Mouse (Mus musculus): ENCODE data around the gene Rnf187. TPM values are rescaled to one million over a fixed set of nuclear protein-coding genes. Genes with fewer than 3 reads are reported as not detected.

Rnf187 gene
- polyA plus RNA-seq, 1 experiment from 2014 or later: 626 TPM

GRCm38 (mm10) chr11:58929641-58930040, 9.1 kb downstream of the Rnf187 start:
- Histone ChIP-seq H3K4me3 (no peak overlapping the region), H3K36me3 (replicated peaks) (peaks cover 36% of the 10 kb centered on the region), H3K27ac (no peak overlapping the region), H3K9me3 (no peaks in the 10 kb centered on the region), H3K9ac (no peak overlapping the region), H3K4me2 (no peak overlapping the region), H3K27me3 (replicated peaks) (no peaks in the 10 kb centered on the region), H3K4me1 (peaks cover 4% of the 10 kb centered on the region; the same call in 1 of the 2 replicates)
- 70% methylated on average over 3 of the region's 3 CpGs for WGBS
- no peak for ATAC-seq (replicated peaks)

GRCm38 (mm10) chr11:58929055-58929454, 9.7 kb downstream of the Rnf187 start:
- 69% methylated on average over 4 of the region's 4 CpGs for WGBS
- Histone ChIP-seq H3K36me3 (replicated peaks) (peaks cover 32% of the 10 kb centered on the region), H3K4me2 (no peak overlapping the region), H3K4me3 (no peak overlapping the region), H3K27me3 (replicated peaks) (no peaks in the 10 kb centered on the region), H3K9me3 (no peaks in the 10 kb centered on the region), H3K27ac (no peak overlapping the region), H3K9ac (no peak overlapping the region), H3K4me1 (peaks cover 4% of the 10 kb centered on the region; the same call in 1 of the 2 replicates)
- no peak for ATAC-seq (replicated peaks)

- H3K4me2 ChIP-seq: peak overlapping the region; percentile 30
- no peaks in the 10 kb centered on the region for H3K9me3 ChIP-seq
- H3K27ac ChIP-seq: peak overlapping the region; percentile 49
- no peak overlapping the region for H3K9ac ChIP-seq
- H3K4me1 ChIP-seq: peaks cover 4% of the 10 kb centered on the region; the same call in 1 of the 2 replicates
- H3K36me3 ChIP-seq (replicated peaks): peaks cover 22% of the 10 kb centered on the region
- peak; percentile 74 for ATAC-seq (replicated peaks)
- WGBS: 33% methylated on average over 20 of the region's 20 CpGs
- H3K4me3 ChIP-seq: 0 out of 2 replicates have a peak overlapping the region, but pooled peaks have one; percentile 3
- H3K27me3 ChIP-seq (replicated peaks): no peaks in the 10 kb centered on the region
These were observed 10.7 kb downstream of the Rnf187 start for GRCm38 (mm10) chr11:58927790-58928651.

- no peaks in the 10 kb centered on the region for H3K27me3 ChIP-seq (replicated peaks)
- H3K9me3 ChIP-seq: no peaks in the 10 kb centered on the region
- no peak overlapping the region for H3K27ac ChIP-seq
- WGBS: 83% methylated on average over 2 of the region's 2 CpGs
- no peak overlapping the region for H3K9ac ChIP-seq
- ATAC-seq (replicated peaks): no peak
- H3K4me1 ChIP-seq: peaks cover 4% of the 10 kb centered on the region; the same call in 1 of the 2 replicates
- H3K4me2 ChIP-seq: no peak overlapping the region
- H3K4me3 ChIP-seq: no peak overlapping the region
- peaks cover 12% of the 10 kb centered on the region for H3K36me3 ChIP-seq (replicated peaks)
These were observed 11.7 kb downstream of the Rnf187 start for GRCm38 (mm10) chr11:58927053-58927452.

GRCm38 (mm10) chr11:58926651-58927050, 12.1 kb downstream of the Rnf187 start:
- Histone ChIP-seq H3K36me3 (replicated peaks) (peaks cover 8% of the 10 kb centered on the region), H3K9me3 (no peaks in the 10 kb centered on the region), H3K4me2 (no peak overlapping the region), H3K4me3 (no peak overlapping the region), H3K4me1 (peaks cover 4% of the 10 kb centered on the region; the same call in 1 of the 2 replicates), H3K27ac (no peak overlapping the region), H3K9ac (no peak overlapping the region), H3K27me3 (replicated peaks) (no peaks in the 10 kb centered on the region)
- no peak for ATAC-seq (replicated peaks)
- WGBS: 91% methylated on average over 2 of the region's 3 CpGs

- Histone ChIP-seq H3K36me3 (replicated peaks) (no peaks in the 10 kb centered on the region), H3K4me3 (no peak overlapping the region), H3K9ac (no peak overlapping the region), H3K4me1 (no peaks in the 10 kb centered on the region), H3K4me2 (no peak overlapping the region), H3K9me3 (no peaks in the 10 kb centered on the region), H3K27me3 (replicated peaks) (0 out of 2 replicates have a peak, but pooled peaks cover 3% of the 10 kb centered on the region), H3K27ac (no peak overlapping the region)
- no peak for ATAC-seq (replicated peaks)
- 80% methylated on average over 9 of the region's 9 CpGs for WGBS
These were observed 16.3 kb downstream of the Rnf187 start for GRCm38 (mm10) chr11:58922420-58922819.

GRCm38 (mm10) chr11:58918759-58919158, 20.0 kb downstream of the Rnf187 start:
- H3K4me2 ChIP-seq: no peak overlapping the region
- H3K27me3 ChIP-seq (replicated peaks): 0 out of 2 replicates have a peak, but pooled peaks cover 3% of the 10 kb centered on the region
- H3K27ac ChIP-seq: no peak overlapping the region
- no peak overlapping the region for H3K9ac ChIP-seq
- H3K9me3 ChIP-seq: no peaks in the 10 kb centered on the region
- peaks cover 11% of the 10 kb centered on the region for H3K4me1 ChIP-seq
- H3K4me3 ChIP-seq: no peak overlapping the region
- WGBS: 79% methylated on average over 5 of the region's 5 CpGs
- H3K36me3 ChIP-seq (replicated peaks): no peaks in the 10 kb centered on the region
- ATAC-seq (replicated peaks): no peak

- Histone ChIP-seq H3K27ac (no peak within 1 kb of the TSS), H3K36me3 (replicated peaks) (no peaks in the 10 kb centered on the region), H3K4me1 (peaks cover 11% of the 10 kb centered on the region), H3K9me3 (no peaks in the 10 kb centered on the region), H3K27me3 (replicated peaks) (0 out of 2 replicates have a peak, but pooled peaks cover 3% of the 10 kb centered on the region), H3K9ac (no peak within 1 kb of the TSS), H3K4me2 (no peak within 1 kb of the TSS), H3K4me3 (no peak within 1 kb of the TSS)
- ATAC-seq (replicated peaks): no peak
- 86% methylated on average over 12 of the region's 12 CpGs for WGBS
These were observed 20.9 kb downstream of the Rnf187 start, which contains the start of gene Btnl10 for GRCm38 (mm10) chr11:58917745-58918366. Gene Btnl10 (plus strand): TSS chr11:58917908.

- Histone ChIP-seq H3K4me3 (no peak overlapping the region), H3K27ac (no peak overlapping the region), H3K36me3 (replicated peaks) (no peaks in the 10 kb centered on the region), H3K4me2 (no peak overlapping the region), H3K4me1 (peaks cover 11% of the 10 kb centered on the region), H3K9me3 (no peaks in the 10 kb centered on the region), H3K9ac (no peak overlapping the region), H3K27me3 (replicated peaks) (0 out of 2 replicates have a peak, but pooled peaks cover 3% of the 10 kb centered on the region)
- no peak for ATAC-seq (replicated peaks)
- WGBS: 56% methylated on average over 14 of the region's 14 CpGs
These were observed 21.6 kb downstream of the Rnf187 start for GRCm38 (mm10) chr11:58916879-58917744.

GRCm38 (mm10) chr11:58914461-58915028, 24.2 kb downstream of the Rnf187 start:
- Histone ChIP-seq H3K4me2 (peak overlapping the region; percentile 60), H3K4me1 (peaks cover 11% of the 10 kb centered on the region), H3K27me3 (replicated peaks) (0 out of 2 replicates have a peak, but pooled peaks cover 3% of the 10 kb centered on the region), H3K4me3 (peak overlapping the region; percentile 31), H3K27ac (no peak overlapping the region), H3K9me3 (no peaks in the 10 kb centered on the region), H3K9ac (peak overlapping the region; percentile 21; the same call in 1 of the 2 replicates), H3K36me3 (replicated peaks) (no peaks in the 10 kb centered on the region)
- 18% methylated on average over 17 of the region's 17 CpGs for WGBS
- ATAC-seq (replicated peaks): no peak

- ATAC-seq (replicated peaks): no peak
- H3K9ac ChIP-seq: no peak overlapping the region
- H3K4me1 ChIP-seq: peaks cover 11% of the 10 kb centered on the region
- no peaks in the 10 kb centered on the region for H3K9me3 ChIP-seq
- H3K36me3 ChIP-seq (replicated peaks): no peaks in the 10 kb centered on the region
- H3K27me3 ChIP-seq (replicated peaks): 0 out of 2 replicates have a peak, but pooled peaks cover 1% of the 10 kb centered on the region
- H3K4me2 ChIP-seq: no peak overlapping the region; the same call in 1 of the 2 replicates
- H3K27ac ChIP-seq: no peak overlapping the region
- H3K4me3 ChIP-seq: no peak overlapping the region
- WGBS: 75% methylated on average over 1 of the region's 1 CpGs
These were observed 24.9 kb downstream of the Rnf187 start for GRCm38 (mm10) chr11:58913776-58914175.
